Mouse (Mus musculus): ENCODE data around the gene Wfikkn2.

The Wfikkn2 gene

GRCm38 (mm10) chr11:94216247-94216646 lies 29.6 kb downstream of the Wfikkn2 start:
- no peak for DNase-seq

GRCm38 (mm10) chr11:94215581-94215980 lies 30.2 kb downstream of the Wfikkn2 start:
- no peak for DNase-seq

GRCm38 (mm10) chr11:94213735-94214594 lies 31.8 kb downstream of the Wfikkn2 start:
- DNase-seq = no peak

GRCm38 (mm10) chr11:94212997-94213396 lies 32.8 kb downstream of the Wfikkn2 start:
- DNase-seq = no peak

- no peak for DNase-seq
Measured at GRCm38 (mm10) chr11:94212489-94212836, 33.3 kb downstream of the Wfikkn2 start.

GRCm38 (mm10) chr11:94211651-94212488 lies 33.9 kb downstream of the Wfikkn2 start:
- peak; percentile 70 for DNase-seq

GRCm38 (mm10) chr11:94211124-94211603 lies 34.6 kb downstream of the Wfikkn2 start, which contains the start of gene Tob1:
TSS of gene Tob1 (plus strand) at chr11:94211454.
- peak; percentile 99 for DNase-seq

GRCm38 (mm10) chr11:94210191-94211086 lies 35.4 kb downstream of the Wfikkn2 start:
- peak; percentile 97 for DNase-seq

- peak; percentile 74 for DNase-seq
Measured at GRCm38 (mm10) chr11:94209695-94210131, 36.1 kb downstream of the Wfikkn2 start.

GRCm38 (mm10) chr11:94208811-94209675 lies 36.8 kb downstream of the Wfikkn2 start:
- DNase-seq = no peak

- DNase-seq = no peak
Measured at GRCm38 (mm10) chr11:94206398-94207114, 39.2 kb downstream of the Wfikkn2 start.

GRCm38 (mm10) chr11:94203066-94203465 lies 42.7 kb downstream of the Wfikkn2 start:
- no peak for DNase-seq

- DNase-seq = no peak
Measured at GRCm38 (mm10) chr11:94202106-94202505, 43.7 kb downstream of the Wfikkn2 start.

GRCm38 (mm10) chr11:94200422-94200821 lies 45.4 kb downstream of the Wfikkn2 start:
- DNase-seq = no peak

- no peak for DNase-seq
Measured at GRCm38 (mm10) chr11:94199771-94200170, 46.0 kb downstream of the Wfikkn2 start.

GRCm38 (mm10) chr11:94198405-94199146 lies 47.2 kb downstream of the Wfikkn2 start:
- DNase-seq = no peak

- DNase-seq = no peak
Measured at GRCm38 (mm10) chr11:94196311-94196710, 49.5 kb downstream of the Wfikkn2 start.

GRCm38 (mm10) chr11:94193109-94193508 lies 52.7 kb downstream of the Wfikkn2 start:
- no peak for DNase-seq

GRCm38 (mm10) chr11:94190665-94191064 lies 55.1 kb downstream of the Wfikkn2 start:
- no peak for DNase-seq

GRCm38 (mm10) chr11:94189579-94189978 lies 56.2 kb downstream of the Wfikkn2 start:
- DNase-seq = no peak
